Mouse (Mus musculus): ENCODE measurements at regions not wholly inside any gene's neighbourhood (a gene's known extent, or its start where the extent isn't known, plus 50 kb on each side); places are given as distances from the start of the nearest gene placed in this dataset.

DNA sequence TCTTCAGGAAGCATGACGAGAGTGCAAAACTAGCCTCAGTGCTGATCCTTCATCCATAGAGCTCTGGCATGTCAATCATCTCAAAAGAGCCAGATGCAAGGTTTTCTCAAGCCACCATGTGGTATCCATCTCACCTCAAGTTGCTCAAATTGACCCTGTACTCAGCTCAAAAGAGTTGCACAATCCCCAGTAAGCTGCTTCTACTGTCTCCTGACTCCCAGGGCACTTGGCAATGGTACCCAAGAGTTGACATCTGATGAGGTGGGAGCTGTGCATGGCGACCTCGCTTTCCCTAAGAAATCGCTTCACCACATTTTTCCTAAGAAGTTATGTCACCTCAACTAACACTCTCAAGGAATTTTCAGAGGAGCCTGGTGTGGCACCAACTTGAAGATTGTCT is 369.9 kb downstream of the Gm9195 start:
- TF ChIP-seq CTCF (IDR thresholded peaks at IDR 0.05; ENCODE audit: borderline replicate concordance, control insufficient read depth, extremely low read depth, insufficient read depth, low read length, poor library complexity) (no peak), POLR2A (IDR thresholded peaks at IDR 0.05; ENCODE audit: control insufficient read depth, extremely low read depth, insufficient read depth, low read length, poor library complexity) (no peak)

All from thymus, adult 2 months (tissue).